Mouse (Mus musculus): ENCODE data around the gene Tfap2e. TPM values are rescaled to one million over a fixed set of nuclear protein-coding genes. Genes with fewer than 3 reads are reported as not detected.

Tfap2e gene
- polyA plus RNA-seq, 1 experiment from 2014 or later: 1.6 TPM

DNA sequence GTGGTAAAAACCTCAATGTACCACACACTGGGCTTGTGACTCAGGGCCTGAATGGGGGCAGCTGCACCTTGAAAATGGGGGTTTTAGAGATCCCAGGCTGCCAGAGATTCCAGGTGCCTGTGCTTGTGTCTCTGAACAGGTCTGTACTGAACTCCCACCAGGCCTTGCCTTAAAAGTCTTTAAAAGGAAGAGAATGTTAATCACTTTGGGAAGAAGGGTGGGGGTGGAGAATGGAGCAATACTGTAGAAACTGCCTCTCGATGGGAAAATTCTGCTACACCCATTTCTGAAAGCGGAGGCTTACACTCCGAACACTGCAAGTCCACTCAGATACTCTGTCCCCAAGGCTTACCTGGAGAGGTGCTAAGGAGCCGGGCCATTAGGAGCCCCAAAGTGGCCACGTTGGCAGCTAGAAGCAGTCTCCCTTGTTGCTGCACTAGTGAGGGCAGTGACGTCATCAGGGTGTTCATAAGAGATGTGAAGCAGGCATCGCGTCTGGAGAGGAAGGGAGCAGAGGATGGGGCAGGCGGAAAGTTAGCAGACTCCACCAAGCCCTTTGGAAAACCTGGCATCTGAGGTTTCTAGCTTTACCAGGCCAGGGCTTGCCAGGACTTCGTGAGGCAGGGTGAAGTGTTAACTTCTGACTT is 10.3 kb upstream of the Tfap2e start:
- no peak overlapping the region for H3K27ac ChIP-seq (ENCODE audit: low read depth, low read length)
- H3K27me3 ChIP-seq (ENCODE audit: control insufficient read depth, insufficient read depth, low read length): peaks cover 25% of the 10 kb centered on the region
- no peak overlapping the region for H3K9ac ChIP-seq (ENCODE audit: low read length)
- WGBS: 83% methylated on average over 10 of the region's 10 CpGs
- no peaks in the 10 kb centered on the region for H3K9me3 ChIP-seq (ENCODE audit: control insufficient read depth, low read length)
- peaks cover 8% of the 10 kb centered on the region for H3K4me1 ChIP-seq (ENCODE audit: control insufficient read depth, insufficient read depth, low read length)
- no peak overlapping the region for H3K4me2 ChIP-seq
- no peak overlapping the region for H3K4me3 ChIP-seq (ENCODE audit: low read depth, low read length)
- ATAC-seq (ENCODE audit: low FRiP score) (no peak), DNase-seq (ENCODE audit: low spot score, missing footprints) (no peak)
- H3K36me3 ChIP-seq (ENCODE audit: control insufficient read depth, insufficient read depth, low read length): peaks cover 9% of the 10 kb centered on the region; the same call in 1 of the 2 replicates

DNA sequence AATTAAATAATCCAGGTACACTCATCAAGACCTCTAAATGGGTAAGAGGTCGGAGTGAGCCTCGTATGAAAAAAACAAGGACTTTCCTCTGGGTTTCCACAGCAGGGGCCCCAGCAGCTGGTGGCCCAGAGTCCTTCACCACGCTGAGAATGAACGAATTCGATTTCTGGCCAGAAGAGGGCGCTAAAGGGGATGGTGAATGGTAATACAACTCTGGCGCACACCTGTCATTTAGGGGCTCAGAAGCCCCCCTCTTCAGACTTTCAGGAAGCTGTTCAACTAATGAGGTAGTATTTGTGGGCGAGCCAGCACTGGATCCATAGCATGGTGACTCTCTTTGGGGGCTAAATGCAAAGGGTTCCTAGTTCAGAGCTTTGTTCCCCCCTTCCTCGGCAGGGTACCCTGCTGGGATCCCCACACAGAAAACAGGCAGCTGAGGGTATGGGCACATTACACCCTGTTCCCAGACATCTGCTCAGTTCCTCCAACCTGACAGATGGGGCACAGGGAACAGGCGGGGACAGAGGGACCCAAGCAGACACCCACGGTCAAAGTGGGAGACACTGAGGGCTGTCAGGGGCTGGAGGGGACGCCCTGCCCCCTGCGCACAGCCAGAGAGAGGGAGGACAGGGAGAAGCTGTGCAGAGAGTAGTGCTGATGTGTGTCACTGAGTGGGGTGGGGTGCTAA is 9.6 kb upstream of the Tfap2e start:
- Histone ChIP-seq H3K27me3 (ENCODE audit: control insufficient read depth, insufficient read depth, low read length) (peaks cover 29% of the 10 kb centered on the region), H3K4me3 (ENCODE audit: low read depth, low read length) (no peak overlapping the region), H3K9ac (ENCODE audit: low read length) (no peak overlapping the region), H3K4me1 (ENCODE audit: control insufficient read depth, insufficient read depth, low read length) (peaks cover 4% of the 10 kb centered on the region), H3K36me3 (ENCODE audit: control insufficient read depth, insufficient read depth, low read length) (peaks cover 9% of the 10 kb centered on the region; the same call in 1 of the 2 replicates), H3K27ac (ENCODE audit: low read depth, low read length) (no peak overlapping the region), H3K4me2 (no peak overlapping the region), H3K9me3 (ENCODE audit: control insufficient read depth, low read length) (no peaks in the 10 kb centered on the region)
- ATAC-seq (ENCODE audit: low FRiP score) (no peak), DNase-seq (ENCODE audit: low spot score, missing footprints) (peak; percentile 93)
- WGBS: 37% methylated on average over 13 of the region's 13 CpGs

DNA sequence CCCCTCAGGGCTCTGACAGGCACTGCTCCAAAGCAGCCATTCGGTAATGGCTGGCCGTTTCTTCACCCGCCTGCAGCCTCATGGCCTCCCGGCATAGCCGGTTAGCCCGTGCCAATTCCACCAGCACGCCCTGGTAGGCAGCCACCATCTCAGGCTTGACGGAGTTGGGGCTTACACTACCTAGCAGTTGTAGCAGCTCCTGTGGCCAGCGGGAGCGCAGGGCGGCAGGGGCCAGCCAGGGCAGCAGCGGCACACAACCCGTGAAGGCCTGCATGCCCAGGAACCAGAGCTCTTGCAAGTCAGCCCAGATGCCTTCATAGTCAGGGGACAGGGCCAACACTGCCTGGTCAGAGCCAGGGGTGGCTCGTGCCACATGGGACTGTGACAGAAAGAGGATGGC is 8.8 kb upstream of the Tfap2e start:
- DNase-seq (ENCODE audit: low spot score, missing footprints) (no peak), ATAC-seq (ENCODE audit: low FRiP score) (peak; percentile 12; the same call in 1 of the 2 replicates)
- H3K4me2 ChIP-seq: no peak overlapping the region
- H3K9ac ChIP-seq (ENCODE audit: low read length): no peak overlapping the region
- H3K4me1 ChIP-seq (ENCODE audit: control insufficient read depth, insufficient read depth, low read length): peaks cover 4% of the 10 kb centered on the region
- peaks cover 7% of the 10 kb centered on the region; the same call in 1 of the 2 replicates for H3K36me3 ChIP-seq (ENCODE audit: control insufficient read depth, insufficient read depth, low read length)
- H3K9me3 ChIP-seq (ENCODE audit: control insufficient read depth, low read length): no peaks in the 10 kb centered on the region
- peaks cover 34% of the 10 kb centered on the region for H3K27me3 ChIP-seq (ENCODE audit: control insufficient read depth, insufficient read depth, low read length)
- 89% methylated on average over 14 of the region's 14 CpGs for WGBS
- H3K4me3 ChIP-seq (ENCODE audit: low read depth, low read length): no peak overlapping the region
- no peak overlapping the region for H3K27ac ChIP-seq (ENCODE audit: low read depth, low read length)

DNA sequence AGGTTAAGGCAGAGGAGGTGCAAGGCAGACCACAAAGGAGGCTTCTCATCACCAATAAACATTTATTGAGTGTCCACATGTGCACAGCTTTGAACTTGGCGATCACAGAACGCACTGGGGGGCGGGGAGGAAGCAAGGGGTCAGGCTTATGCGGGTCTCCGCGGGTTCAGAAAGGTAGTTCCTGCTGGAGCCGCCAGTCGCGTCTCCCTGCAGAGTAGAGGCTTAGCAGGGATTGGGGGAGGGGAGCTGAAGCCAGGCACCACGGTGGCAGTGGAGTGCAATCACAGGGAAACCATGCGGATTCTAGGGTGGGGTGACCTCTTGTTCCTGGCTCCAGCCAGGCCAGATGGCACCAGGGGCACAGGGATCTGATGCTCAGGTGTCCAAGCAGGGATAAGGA is 7.7 kb upstream of the Tfap2e start:
- 4% methylated on average over 11 of the region's 11 CpGs for WGBS
- no peaks in the 10 kb centered on the region for H3K9me3 ChIP-seq (ENCODE audit: control insufficient read depth, low read length)
- ATAC-seq (ENCODE audit: low FRiP score) (no peak), DNase-seq (ENCODE audit: low spot score, missing footprints) (no peak)
- H3K27me3 ChIP-seq (ENCODE audit: control insufficient read depth, insufficient read depth, low read length): peaks cover 44% of the 10 kb centered on the region
- no peak overlapping the region for H3K9ac ChIP-seq (ENCODE audit: low read length)
- H3K36me3 ChIP-seq (ENCODE audit: control insufficient read depth, insufficient read depth, low read length): peaks cover 7% of the 10 kb centered on the region; the same call in 1 of the 2 replicates
- no peak overlapping the region for H3K27ac ChIP-seq (ENCODE audit: low read depth, low read length)
- H3K4me3 ChIP-seq (ENCODE audit: low read depth, low read length): no peak overlapping the region
- H3K4me1 ChIP-seq (ENCODE audit: control insufficient read depth, insufficient read depth, low read length): peaks cover 4% of the 10 kb centered on the region
- H3K4me2 ChIP-seq: no peak overlapping the region

DNA sequence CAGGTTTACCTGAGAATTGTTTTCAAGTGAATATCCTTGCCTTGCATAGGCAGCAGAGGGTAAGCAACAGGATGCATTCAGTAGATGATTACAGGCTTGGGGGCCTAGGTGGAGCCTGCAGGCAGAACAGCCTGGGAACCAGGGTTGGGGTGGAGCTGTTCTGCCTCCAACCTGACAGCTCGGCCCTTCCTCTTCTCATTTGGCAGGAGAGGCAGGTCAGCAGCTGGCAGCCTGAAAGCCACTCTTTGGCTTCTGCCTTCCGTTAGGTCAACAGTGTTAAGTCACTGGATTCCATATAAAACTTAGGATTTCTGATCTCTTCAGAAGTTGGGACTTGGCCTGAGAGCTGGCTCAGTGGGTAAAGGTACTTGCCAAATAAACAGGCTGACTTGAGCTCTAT is 6.9 kb upstream of the Tfap2e start:
- H3K27me3 ChIP-seq (ENCODE audit: control insufficient read depth, insufficient read depth, low read length): peaks cover 51% of the 10 kb centered on the region
- no peak overlapping the region for H3K9ac ChIP-seq (ENCODE audit: low read length)
- peaks cover 4% of the 10 kb centered on the region for H3K4me1 ChIP-seq (ENCODE audit: control insufficient read depth, insufficient read depth, low read length)
- H3K36me3 ChIP-seq (ENCODE audit: control insufficient read depth, insufficient read depth, low read length): peaks cover 3% of the 10 kb centered on the region; the same call in 1 of the 2 replicates
- H3K27ac ChIP-seq (ENCODE audit: low read depth, low read length): no peak overlapping the region
- ATAC-seq (ENCODE audit: low FRiP score): no peak
- WGBS: 50% methylated on average over 2 of the region's 2 CpGs
- H3K4me3 ChIP-seq (ENCODE audit: low read depth, low read length): no peak overlapping the region
- H3K9me3 ChIP-seq (ENCODE audit: control insufficient read depth, low read length): no peaks in the 10 kb centered on the region
- H3K4me2 ChIP-seq: no peak overlapping the region
- DNase-seq (ENCODE audit: low spot score, missing footprints): no peak

DNA sequence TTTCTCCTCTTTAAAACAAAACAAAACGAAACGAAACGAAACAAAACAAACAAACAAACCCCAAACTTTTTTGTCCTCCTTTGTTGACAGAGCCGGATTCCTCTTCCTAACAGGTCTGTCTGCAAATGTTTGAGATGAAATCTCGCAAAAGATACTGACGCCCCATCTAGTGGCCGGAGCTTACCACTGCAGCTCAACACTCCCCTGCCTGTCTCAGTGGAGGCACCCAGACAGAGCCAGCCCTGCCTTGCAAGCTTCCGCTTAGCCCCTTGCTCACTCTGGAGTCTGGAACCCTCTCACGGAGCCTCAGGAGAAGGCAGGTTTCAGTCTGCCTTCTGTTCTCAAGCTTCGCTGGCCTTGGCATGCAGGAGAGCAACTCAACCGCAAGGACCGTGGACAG is 5.4 kb upstream of the Tfap2e start:
- Histone ChIP-seq H3K4me3 (ENCODE audit: low read depth, low read length) (no peak overlapping the region), H3K4me2 (no peak overlapping the region), H3K9me3 (ENCODE audit: control insufficient read depth, low read length) (no peaks in the 10 kb centered on the region), H3K36me3 (ENCODE audit: control insufficient read depth, insufficient read depth, low read length) (0 out of 2 replicates have a peak, but pooled peaks cover 2% of the 10 kb centered on the region), H3K4me1 (ENCODE audit: control insufficient read depth, insufficient read depth, low read length) (peaks cover 4% of the 10 kb centered on the region), H3K9ac (ENCODE audit: low read length) (no peak overlapping the region), H3K27me3 (ENCODE audit: control insufficient read depth, insufficient read depth, low read length) (peaks cover 67% of the 10 kb centered on the region), H3K27ac (ENCODE audit: low read depth, low read length) (no peak overlapping the region)
- ATAC-seq (ENCODE audit: low FRiP score) (0 out of 2 replicates have a peak, but pooled peaks have one; percentile 40), DNase-seq (ENCODE audit: low spot score, missing footprints) (peak; percentile 97)
- WGBS: 3% methylated on average over 12 of the region's 12 CpGs

DNA sequence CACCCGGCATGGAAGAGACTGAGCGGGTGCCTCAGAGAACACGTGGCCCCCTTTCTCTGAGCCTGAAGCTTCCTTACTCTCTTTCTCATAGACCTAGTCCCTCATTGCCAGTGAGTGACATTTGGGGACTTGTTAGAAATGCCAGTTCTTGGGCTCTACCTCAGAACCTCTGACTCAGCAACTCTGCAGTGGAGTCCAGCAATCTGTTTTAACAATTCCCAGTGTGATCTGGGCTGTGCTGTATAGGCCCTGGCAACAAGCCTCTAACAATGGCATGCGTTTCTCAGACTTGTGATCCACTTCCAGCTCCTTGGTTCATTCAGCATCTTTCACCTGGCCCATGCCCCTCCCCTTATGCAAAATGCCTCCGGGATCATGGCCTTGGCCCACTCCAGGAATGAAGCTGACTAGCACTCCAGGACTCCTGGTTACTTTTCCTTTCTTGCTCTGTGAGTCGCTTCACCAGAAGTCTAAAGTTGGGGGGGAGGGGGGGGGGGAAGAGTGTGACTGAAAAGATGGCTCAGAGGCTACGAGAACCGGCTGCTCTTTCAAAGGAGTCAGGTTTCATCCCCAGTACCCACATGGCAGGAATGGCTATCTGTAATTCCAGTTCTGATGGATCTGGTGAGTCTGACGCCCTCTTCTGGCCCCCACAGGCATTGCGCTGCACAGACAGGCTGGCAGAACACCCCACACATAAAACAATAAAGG is 4.1 kb upstream of the Tfap2e start:
- Histone ChIP-seq H3K9me3 (ENCODE audit: control insufficient read depth, low read length) (no peaks in the 10 kb centered on the region), H3K36me3 (ENCODE audit: control insufficient read depth, insufficient read depth, low read length) (0 out of 2 replicates have a peak, but pooled peaks cover 2% of the 10 kb centered on the region), H3K9ac (ENCODE audit: low read length) (no peak overlapping the region), H3K4me1 (ENCODE audit: control insufficient read depth, insufficient read depth, low read length) (peaks cover 8% of the 10 kb centered on the region), H3K4me2 (no peak overlapping the region), H3K4me3 (ENCODE audit: low read depth, low read length) (no peak overlapping the region), H3K27ac (ENCODE audit: low read depth, low read length) (no peak overlapping the region), H3K27me3 (ENCODE audit: control insufficient read depth, insufficient read depth, low read length) (peaks cover 80% of the 10 kb centered on the region)
- WGBS: 13% methylated on average over 10 of the region's 10 CpGs
- DNase-seq (ENCODE audit: low spot score, missing footprints) (peak; percentile 86), ATAC-seq (ENCODE audit: low FRiP score) (no peak)

DNA sequence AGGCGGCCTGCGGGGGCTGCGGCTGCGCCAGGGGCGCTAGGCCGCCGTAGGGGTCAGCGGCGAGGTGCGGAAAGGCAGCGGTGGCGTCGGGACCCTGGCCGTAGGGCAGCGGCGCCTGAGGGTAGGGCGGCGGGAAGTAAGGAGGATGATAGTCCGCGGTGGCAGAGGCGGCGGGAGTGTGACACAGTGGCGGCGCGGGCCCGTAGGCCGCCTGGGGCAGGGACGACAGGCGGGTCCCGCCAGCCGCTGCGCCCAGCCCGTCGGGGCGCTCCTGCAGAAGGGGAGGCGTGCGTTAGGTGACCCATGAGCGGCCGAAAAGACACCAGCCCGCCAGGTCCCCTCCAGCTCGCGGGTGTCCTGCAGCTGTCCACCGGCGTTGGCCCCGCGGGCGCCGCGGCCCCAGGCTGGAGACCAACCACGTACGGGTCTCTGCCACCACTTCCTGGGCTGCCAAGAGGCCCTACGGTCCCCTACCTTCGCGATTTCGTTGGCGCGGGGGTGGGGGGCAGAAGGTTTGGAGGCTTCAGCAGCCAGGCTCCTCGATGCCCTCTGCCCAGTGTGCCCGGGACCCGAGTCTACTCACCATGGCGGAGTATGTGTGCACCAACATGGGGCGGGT is 549 bp downstream of the Tfap2e start:
- Histone ChIP-seq H3K4me1 (ENCODE audit: control insufficient read depth, insufficient read depth, low read length) (peaks cover 9% of the 10 kb centered on the region), H3K27me3 (ENCODE audit: control insufficient read depth, insufficient read depth, low read length) (peaks cover 98% of the 10 kb centered on the region), H3K9ac (ENCODE audit: low read length) (peak overlapping the region; percentile 16; the same call in 1 of the 2 replicates), H3K4me3 (ENCODE audit: low read depth, low read length) (peak overlapping the region; percentile 32), H3K36me3 (ENCODE audit: control insufficient read depth, insufficient read depth, low read length) (no peaks in the 10 kb centered on the region), H3K4me2 (peak overlapping the region; percentile 26; the same call in 1 of the 2 replicates), H3K9me3 (ENCODE audit: control insufficient read depth, low read length) (no peaks in the 10 kb centered on the region), H3K27ac (ENCODE audit: low read depth, low read length) (no peak overlapping the region)
- 2% methylated on average over 53 of the region's 62 CpGs for WGBS
- DNase-seq (ENCODE audit: low spot score, missing footprints) (no peak), ATAC-seq (ENCODE audit: low FRiP score) (peak; percentile 28; the same call in 1 of the 2 replicates)

Data from midbrain, embryonic 11.5 days (tissue).